Mouse (Mus musculus) natural killer cell, adult 2 months (primary cell): ENCODE measurements around the gene Tekt1.
"Not testable (repeated sequence)": the region's sequence is repeated elsewhere in the genome, so short reads cannot be mapped to it uniquely, and the experiment has no call there.

Source experiments
- DNase-seq, 2 experiments: peaks; one replicate each; pipeline ENCODE4 v3.0.0; 2022; ENCODE audit warnings: low spot score in 2 of 2

The Tekt1 gene

DNA sequence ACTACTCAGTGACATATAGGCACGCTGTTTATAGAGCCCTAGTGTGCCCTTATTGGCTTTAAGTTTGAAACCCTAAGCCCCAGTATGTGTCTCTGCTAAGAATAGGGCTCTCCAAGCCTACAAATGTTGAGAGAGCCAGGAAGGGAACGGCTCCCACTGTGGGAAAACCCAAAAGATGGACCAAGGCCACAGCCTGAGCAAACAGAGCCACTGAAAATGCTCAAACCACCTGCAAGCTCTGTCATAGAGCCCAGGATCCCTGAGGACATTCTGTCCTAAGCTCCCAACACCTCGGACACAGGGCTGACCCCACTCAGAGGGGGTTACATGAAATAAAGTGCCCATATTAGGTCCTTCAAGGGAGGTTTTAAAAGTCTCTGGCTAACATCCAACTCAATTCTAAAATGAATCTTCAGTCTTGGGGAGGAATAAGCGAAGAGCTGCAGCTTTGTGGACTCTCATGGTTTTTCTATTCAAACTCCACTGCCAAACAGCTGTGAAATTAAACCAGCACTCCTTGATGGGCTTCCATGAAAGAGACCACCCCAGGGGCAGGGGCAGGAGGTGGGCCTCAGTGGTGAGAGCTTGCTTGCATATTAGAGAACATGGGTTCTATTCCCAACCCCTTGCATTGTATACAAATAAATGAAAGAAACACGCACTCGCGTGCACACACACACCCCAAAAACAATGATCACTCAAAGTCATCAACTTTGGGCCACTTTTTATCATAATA is 27.3 kb upstream of the Tekt1 start:
- no peak for DNase-seq

DNA sequence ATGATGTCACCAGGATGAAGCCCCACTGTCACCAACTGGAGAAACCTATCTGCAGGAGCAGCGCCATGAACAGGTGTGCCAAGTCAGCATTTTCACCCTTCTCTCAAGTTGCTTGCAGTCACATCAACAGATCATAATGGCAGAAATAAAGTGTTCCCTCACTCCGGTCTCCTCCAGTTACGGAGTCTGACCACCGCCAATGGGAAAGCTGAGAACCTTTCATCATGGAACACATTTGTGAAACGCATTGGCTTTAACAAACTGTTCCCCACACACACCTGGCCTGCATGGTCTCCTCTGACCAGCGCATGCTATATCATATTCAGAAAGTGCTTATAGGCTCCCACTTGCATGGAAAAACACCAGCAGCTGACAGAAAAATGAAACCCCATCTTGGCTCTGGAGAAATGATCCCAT is 25.9 kb upstream of the Tekt1 start:
- no peak for DNase-seq

DNA sequence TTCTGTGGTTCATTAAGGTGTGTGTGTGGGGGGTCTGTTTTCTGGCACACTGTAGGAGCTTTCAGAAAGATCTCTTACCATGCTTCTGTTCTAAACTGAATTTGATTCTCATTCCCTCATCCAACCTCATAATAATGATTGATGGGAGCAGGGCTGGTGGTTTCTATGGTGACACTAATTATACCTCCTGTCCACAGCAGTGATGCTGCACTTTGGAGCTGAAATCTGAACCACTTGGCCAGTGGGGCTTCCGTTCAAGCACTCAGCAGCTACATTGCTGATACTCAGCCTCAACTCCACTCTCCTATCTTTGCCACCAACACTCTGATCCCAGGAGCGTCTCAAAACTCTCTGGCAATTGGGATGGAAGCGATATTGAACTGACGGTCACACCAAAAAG is 17.1 kb upstream of the Tekt1 start:
- DNase-seq: no peak

DNA sequence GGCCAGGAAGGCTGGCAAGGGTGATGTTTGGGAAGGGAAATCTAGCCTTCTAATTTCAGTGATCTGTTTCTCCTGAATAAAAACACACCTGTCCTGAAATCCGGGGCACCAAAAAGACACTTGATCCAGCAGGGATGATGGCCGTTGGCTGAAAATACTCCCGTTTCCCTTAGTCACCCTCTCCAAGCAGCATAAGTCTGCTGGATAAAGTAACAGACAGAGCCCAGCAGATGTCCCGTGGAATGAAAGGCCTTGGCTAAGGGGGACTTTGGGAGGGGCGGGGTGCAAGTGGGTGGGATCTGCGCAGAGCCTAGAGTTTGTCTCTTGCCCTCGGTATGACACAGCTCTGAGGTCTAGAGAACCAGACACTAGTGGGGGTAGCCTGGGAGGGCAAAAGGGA is 16.0 kb upstream of the Tekt1 start:
- no peak for DNase-seq

DNA sequence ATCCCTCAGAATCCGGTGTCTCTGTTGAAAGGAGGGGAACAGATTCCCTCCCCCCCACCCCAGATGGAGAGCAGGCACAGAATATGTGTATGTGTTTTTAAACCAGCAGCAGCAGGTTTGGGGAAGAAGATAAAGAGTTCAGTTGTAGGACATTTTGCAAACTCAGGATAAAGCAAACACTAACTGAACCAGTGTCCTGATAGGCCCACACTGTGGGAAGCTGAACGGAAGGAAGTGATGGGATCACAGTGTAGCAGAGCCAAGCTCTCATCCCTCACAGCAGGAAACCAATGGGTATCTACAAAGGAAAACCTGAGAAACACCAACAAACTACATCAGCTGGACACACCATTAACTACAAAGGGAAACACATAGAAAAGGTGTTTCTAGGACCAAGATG is 14.3 kb upstream of the Tekt1 start:
- DNase-seq: no peak

DNA sequence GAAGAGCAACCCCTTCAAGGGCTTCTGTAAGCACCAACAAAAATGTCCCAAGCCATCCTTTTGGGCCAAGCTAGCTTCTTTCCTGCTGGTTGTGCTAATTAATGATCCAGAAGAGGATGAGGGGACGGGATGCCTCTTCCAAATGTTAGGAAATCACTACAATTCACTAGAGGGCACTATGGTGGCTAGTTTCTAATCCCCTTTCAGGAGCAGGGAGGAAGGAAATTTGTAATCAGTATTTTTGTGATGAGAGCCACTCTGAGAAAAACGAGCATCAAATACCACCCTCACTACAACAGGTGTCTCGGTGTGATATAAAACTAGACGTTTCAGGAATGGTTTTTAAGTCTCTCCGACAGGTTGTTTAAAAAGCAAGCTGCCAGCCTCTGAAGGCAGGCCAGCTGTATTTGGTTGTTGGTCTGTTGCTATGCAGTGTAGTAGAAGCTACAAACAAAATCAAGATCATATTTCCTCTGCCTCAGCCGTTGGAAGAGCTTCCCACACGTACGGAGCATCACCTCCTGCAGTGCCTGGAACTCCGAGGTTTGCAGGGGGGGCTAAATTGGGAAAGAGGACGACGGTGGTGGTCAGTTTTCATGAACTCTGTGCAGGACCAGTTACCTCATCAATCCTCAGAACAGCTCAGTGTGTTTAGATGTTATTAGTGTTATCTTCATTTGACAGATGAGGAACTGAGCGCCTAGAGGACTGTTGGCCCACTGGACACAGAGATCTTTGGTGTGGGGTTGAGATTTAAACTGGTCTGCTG is 7.8 kb upstream of the Tekt1 start:
- no peak for DNase-seq

DNA sequence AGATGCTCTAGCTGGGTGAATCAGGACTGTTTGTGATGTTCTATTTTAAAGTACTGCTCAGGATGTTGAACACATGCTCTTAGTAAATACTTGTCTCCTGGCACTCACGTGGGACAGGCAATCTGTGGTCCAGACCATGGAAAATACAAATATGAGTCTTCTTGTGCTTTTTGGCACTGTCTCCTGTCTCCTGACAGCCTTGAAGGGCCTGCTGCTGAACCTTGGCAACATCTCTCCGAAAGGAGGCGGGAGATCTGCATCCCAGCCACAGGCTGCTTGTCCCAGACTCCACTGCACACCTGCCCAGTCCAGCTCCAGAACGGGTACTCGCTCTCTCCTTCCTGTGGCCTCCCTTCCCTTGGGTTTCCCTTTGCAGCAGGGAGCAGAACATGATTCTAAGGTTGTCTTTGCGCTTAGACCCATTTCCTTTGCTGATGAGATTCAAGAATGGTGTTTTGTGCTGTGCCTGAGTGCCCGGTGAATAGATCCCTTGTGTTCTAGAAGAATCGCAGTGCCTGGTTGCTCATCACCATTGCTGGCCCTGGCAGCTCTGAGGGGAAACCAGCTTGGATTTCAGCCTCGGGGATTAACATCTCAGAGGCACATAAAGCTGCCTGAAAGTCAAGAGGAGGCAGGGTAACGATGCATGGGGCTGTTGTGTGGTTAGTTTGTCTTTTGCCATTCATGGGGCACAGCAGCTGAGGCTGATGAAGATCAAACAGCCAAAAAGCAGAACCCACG is 5.9 kb upstream of the Tekt1 start:
- DNase-seq: no peak

DNA sequence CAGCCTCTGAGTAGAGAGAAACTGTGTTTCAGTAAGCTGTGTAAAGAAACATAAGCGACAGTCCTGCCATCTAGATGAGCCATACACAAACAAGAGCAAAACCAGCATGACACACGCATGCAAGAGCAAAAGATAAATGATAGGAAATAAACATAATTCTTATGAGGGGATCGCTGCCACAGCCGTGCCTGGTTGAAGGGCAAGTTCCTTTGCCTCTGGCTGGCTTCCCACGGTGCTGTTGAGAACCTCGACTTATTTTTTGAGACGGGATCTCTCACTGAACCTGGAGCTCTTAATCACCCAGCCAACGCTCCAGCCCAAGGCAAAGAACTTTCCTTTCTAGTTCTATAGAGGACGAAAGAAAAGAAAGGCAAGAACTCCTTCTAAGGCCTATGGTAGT is 3.9 kb upstream of the Tekt1 start:
- no peak for DNase-seq

DNA sequence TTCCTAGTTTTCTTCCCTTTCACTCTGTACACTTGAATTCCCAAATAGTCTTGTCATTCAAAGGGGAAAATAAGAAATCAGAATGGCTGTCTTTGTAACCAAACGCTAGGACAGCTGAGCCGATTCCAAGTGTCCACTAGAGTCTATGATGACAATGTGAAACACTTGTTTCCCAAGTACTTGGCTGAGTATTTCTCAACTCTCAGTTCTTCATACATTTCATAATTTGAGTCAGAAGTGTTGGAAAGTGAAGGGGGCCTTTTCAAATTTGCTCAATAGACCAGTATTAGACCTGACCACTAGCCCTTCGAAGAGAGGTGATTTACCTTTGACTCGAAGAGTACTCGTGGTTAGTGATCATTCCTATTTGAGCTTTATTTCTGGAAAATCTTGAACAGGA is 2.3 kb upstream of the Tekt1 start:
- no peak for DNase-seq

DNA sequence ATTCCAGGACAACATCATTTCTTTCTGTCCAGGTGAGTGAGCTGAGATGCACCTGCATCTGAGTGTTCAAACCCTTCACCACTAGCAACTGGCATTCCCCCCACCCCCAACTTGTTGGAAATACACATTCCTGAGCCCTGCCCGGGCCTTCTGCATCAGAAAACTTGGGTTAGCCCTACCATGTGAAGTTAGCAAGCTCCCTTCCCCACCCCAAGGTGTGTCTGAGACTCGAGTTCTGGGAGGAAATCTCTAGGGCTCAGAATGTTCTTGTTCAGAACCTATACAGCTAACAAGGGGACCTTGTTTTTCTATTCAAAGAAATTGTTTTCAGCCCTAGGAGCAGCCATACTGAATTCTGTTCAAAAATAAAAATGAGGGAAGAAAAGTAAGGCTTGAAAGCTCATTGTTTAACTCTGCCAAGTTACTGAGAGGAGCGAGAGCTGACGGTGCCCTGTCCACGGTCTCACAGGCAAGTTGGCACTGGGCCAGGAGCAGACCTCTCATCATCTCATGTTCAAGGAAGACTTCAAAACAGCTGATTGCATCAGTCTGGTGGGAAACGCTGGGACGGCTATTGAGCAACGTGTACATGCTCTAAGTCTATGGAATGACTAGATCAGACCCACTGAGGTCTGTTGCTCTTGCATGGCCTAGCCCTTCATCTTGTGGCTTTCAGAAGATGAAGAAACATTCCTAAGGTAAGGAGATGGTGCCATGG is 1.4 kb upstream of the Tekt1 start:
- no peak for DNase-seq

DNA sequence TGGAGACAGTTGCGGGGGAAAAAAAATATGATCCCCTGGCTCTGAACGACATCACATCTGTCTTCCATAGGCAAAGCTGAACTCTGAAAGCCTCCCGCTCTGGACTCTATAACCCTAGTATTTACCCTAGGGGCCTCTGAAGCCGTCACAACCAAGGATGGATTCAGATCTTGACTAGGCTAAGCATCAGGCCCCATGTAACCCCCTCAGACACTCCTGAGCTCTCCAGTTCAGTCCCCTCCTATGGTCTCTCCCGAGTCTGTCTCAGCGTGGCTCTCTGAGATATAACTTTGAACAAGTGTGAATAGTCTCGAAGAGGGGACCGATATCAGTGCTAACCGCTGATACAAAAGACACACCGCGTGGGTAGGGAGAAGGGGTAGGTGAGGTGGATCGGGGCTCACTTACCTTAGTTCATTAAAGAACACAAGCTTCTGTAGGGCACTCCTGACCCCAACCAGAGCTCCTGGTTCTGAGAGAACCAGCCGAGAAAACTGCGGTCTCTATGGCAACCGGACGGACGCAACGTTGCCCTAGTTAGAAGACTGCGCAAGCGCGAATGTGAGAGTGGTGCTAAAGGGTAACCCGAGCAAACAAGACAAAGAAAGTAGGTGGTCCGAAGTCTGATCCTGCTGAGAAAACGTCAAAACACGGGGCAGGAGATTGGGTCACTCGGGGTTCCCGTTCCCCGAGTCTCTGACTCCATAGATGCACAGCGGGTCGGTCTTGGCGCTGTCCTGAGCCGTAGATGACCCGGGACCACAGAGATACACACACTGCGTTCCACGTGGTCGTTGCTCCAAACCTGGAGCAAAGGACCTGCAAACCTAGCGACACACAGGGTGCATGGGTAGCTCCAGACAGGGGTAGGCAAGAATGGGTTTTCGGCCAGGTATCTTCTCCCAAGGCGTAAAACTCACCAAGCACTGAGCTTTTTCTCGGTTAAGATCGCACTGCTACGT is 576 bp downstream of the Tekt1 start:
- DNase-seq: peak; percentile 28 to 37

DNA sequence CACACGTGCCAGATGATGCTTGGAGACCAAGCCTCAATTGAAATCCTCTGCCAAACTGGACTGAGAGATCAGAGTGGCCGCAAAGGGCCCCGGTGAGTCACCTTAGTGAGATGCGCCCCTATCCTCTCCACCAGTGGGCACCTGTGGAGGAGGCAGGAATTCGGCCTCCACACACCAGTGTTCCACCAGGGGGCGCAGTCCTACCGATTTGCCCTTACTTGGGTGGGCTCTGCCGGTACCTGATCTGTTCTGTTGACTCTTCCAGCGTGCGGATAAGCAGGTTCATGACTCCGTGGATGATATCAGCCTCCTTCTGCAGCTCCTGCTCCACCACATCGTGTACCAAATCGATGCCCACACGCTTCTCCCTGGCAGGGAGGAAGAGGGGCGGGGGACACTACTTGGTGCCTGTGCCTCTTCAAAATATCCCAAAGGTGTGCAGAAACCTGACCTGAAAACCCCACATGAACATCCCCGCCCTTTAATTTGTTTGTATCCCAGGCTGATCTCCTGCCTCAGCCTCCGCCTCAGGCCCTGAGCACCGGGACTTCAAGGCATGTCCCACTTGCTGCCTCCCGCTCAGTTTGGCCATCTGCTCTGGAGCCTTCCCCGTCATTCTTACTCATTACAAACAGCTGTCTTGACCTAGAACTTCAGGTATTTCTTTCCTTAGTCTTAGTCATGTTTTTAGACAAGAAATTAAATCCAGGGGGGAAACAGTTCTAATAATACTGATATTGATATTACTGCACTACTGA is 7.1 kb downstream of the Tekt1 start:
- peak; percentile 49 to 74 for DNase-seq

DNA sequence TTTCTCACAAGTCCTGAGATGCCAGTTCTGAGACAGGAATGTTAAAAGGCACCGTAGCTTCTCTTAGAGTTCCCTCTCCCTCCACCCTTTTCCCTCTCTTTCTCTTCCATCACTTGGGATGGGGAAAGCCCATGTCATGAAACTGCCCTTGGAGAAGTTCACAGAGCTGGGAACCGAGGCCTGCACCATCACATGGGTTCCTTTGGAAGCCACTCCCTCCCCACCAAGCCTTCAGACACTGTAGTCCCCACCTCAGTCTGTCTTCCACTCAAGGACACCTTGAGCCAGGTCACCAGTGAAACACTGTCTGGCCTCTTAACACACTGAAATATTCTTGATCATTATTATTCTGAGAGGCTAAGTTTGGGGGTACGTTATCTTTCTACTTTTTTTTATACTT is 9.1 kb downstream of the Tekt1 start:
- DNase-seq: no peak

DNA sequence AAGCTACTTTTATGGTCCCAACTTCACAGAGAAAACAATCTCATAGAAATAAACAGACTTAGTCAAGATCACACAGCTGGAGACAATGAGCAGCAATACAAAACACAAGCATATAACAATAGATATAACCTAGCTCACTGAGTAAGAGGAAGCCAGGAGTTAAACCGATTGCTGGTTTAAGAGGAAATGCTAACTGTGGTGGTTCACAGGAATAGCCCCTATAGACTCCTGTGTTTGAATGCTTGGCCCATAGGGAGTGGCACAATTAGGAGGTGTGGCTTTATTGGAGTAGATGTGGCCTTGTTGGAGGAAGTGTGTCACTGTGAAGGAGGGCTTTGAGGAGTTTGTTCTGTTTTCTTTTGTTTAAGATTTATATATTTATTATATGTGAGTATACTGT is 10.0 kb downstream of the Tekt1 start:
- no peak for DNase-seq

DNA sequence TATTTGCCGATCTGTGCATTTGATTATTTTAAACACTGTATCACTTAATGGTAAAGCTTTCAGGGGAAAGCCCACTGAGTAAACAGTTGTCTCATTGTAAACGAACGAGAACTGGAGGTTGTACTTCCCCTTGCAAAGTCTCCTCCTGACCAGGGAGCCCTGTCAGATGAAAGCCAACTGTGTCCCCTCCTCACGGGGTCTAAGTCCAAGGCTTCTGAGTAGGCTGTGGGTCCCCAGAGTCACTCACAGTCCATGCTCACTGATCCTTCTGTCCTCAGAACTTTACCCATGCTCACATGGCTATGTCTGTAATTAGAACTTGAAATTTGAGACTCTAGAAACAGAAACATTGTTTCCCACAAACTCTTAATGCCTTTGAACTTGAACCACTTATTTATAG is 12.6 kb downstream of the Tekt1 start:
- no peak for DNase-seq

DNA sequence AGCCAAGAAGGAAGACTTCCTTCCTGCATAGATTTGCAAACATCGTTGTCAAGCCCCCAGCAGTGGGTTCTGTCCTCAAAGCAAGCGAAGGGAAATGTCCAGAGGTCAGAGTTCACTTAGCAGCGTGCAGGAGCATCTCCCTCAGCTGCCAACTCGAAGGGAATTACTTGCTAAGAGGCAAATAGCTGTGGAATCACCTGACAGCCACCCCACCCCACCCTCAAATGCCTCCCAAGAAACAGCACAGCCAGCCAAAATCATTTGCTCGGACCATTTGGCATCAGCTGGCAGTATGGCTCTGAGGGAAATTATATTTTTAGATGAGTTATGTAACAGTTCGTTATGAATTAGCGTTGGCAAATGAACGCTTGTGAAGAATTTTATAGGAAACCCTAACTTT is 13.2 kb downstream of the Tekt1 start:
- DNase-seq: no peak

DNA sequence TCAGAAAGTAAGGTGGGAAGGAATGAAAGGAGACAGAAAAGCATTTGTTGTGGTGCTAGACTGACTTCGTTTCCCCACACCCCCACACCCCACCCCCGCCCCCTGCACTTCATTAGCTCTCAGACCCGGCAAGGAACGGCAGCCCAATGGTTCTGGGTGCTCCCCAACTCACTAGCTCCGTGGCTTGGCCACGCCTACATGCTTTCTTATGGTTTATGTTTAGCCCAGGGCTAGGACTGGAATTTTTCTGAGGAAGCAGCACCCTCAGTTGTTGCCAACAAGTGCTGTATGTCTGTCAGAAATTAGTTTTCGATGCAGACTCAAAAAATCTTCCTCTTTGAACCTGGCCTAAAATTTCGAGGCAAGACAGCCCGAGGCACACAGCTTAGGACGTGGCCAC is 13.7 kb downstream of the Tekt1 start:
- DNase-seq: no peak

DNA sequence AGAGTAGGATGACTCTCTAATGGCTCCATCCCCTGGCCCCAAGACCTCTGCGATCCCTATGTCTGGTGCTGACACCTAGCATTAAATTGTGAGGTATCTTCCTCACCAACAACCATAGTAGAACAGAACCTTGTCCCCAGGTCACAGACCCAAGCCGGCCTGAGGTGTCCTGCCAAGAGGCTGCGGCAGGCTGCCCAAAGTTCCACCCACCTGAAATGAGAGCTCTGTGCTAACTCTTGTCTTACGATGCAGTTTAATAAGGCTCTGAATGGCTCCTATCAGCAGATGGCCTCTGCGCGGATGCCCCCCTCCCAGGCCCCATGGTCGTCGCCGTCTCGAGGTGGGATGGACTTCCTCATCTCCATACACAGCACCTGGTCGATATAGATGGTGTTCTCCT is 17.8 kb downstream of the Tekt1 start:
- no peak for DNase-seq

DNA sequence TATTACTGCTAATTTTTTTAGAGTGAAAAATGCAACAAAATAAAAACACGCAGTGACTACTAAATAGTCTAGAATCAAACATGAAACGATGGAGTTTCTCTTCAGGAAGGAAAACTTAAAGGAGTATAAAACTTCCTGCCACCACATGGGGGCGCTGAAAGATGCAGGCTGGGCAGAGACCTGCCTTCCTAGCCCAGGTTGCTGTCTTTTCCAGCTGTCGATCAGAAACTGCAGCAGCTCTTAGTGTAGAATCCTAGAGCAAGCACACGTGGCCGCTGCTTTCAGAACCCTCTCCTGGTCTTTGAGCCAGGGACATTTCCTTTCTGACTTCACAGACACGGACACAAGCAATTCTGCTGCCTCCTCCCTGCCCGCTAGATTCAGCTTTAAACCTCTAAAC is 18.3 kb downstream of the Tekt1 start:
- DNase-seq: peak in 1 of 2 experiments; percentile 18

DNA sequence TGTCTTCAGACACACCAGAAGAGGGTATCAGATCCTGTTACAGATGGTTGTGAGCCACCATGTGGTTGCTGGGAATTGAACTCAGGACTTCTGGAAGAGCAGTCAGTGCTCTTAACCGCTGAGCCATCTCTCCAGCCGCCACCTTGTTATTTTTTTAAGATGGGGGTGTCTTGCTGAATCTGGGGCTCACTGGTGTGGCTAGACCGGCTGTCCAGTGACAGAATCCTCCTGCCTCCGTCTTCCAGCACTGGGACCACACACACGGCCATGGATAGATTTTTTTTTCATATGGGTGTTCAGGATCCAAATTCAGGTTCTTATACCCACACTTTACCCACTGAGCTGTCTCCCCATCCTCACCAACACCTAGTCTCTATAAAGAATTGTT is 19.0 kb downstream of the Tekt1 start:
- not testable (repeated sequence) for DNase-seq
